Mouse (Mus musculus): ENCODE data around the gene Ric8b. TPM values are rescaled to one million over a fixed set of nuclear protein-coding genes. Genes with fewer than 3 reads are reported as not detected.

The Ric8b gene
- polyA plus RNA-seq, 1 experiment from 2014 or later: 31.0 TPM

- Histone ChIP-seq H3K9ac (no peak overlapping the region), H3K4me2 (no peak overlapping the region), H3K36me3 (replicated peaks) (peaks cover 31% of the 10 kb centered on the region), H3K9me3 (no peaks in the 10 kb centered on the region), H3K27ac (peak overlapping the region; percentile 59; the same call in 1 of the 2 replicates), H3K27me3 (no peaks in the 10 kb centered on the region), H3K4me3 (replicated peaks) (no peak overlapping the region), H3K4me1 (peaks cover 32% of the 10 kb centered on the region)
- 32% methylated on average over 12 of the region's 12 CpGs for WGBS
- ATAC-seq (ENCODE audit: low FRiP score): no peak
Observed at GRCm38 (mm10) chr10:84968852-84969704, 51.7 kb downstream of the Ric8b start.

- H3K27ac ChIP-seq: no peak overlapping the region
- no peak overlapping the region for H3K4me2 ChIP-seq
- no peak for ATAC-seq (ENCODE audit: low FRiP score)
- 93% methylated on average over 4 of the region's 4 CpGs for WGBS
- H3K9me3 ChIP-seq: no peaks in the 10 kb centered on the region
- peaks cover 44% of the 10 kb centered on the region for H3K36me3 ChIP-seq (replicated peaks)
- H3K4me1 ChIP-seq: peaks cover 8% of the 10 kb centered on the region
- no peak overlapping the region for H3K4me3 ChIP-seq (replicated peaks)
- H3K9ac ChIP-seq: no peak overlapping the region
- no peaks in the 10 kb centered on the region for H3K27me3 ChIP-seq
Observed at GRCm38 (mm10) chr10:84975264-84975663, 57.8 kb downstream of the Ric8b start.

DNA sequence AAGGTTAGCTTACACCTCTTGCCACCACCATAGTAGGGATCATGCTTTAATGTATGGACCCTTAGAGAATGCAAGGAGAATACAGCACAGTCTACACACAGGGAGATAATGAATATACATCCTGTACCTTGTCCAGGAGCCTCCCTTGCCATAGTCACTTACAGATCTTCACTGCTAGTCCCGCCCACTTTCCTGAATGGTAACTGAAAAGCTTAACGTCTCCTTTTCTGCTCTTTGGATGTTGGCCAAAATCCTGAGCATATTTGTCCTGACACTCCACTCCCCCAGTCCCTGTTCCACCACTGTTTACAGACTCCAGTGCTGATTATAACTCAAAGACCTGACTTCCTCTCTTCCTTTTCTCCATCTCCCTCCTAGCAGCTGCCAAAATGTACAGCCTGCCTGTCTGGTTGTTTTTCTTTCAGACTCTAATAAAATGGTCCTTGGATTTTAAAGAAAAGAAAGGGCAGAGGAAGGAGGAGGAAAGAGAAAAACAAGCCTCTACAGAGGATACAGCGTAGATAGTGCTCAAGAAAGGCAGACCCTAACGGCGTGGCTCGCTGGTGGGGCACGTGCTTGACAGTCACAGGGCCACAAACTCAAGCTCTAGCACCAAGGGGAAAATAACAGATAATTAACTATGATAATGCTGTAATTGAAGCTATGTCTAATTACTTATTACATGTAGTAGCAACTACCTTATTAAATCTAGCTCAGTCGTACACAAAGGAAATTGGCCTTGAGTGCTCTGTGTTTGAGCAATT lies 59.4 kb downstream of the Ric8b start:
- H3K4me1 ChIP-seq: peaks cover 8% of the 10 kb centered on the region
- 65% methylated on average over 8 of the region's 8 CpGs for WGBS
- no peak for ATAC-seq (ENCODE audit: low FRiP score)
- H3K9me3 ChIP-seq: no peaks in the 10 kb centered on the region
- 0 out of 2 replicates have a peak overlapping the region, but pooled peaks have one; percentile 46 for H3K27ac ChIP-seq
- H3K9ac ChIP-seq: no peak overlapping the region
- H3K27me3 ChIP-seq: no peaks in the 10 kb centered on the region
- peaks cover 40% of the 10 kb centered on the region for H3K36me3 ChIP-seq (replicated peaks)
- H3K4me2 ChIP-seq: no peak overlapping the region
- H3K4me3 ChIP-seq (replicated peaks): no peak overlapping the region

GRCm38 (mm10) chr10:84980291-84980690 lies 62.9 kb downstream of the Ric8b start:
- no peak for ATAC-seq (ENCODE audit: low FRiP score)
- peaks cover 8% of the 10 kb centered on the region for H3K4me1 ChIP-seq
- H3K27me3 ChIP-seq: no peaks in the 10 kb centered on the region
- H3K4me3 ChIP-seq (replicated peaks): no peak overlapping the region
- H3K36me3 ChIP-seq (replicated peaks): peaks cover 44% of the 10 kb centered on the region
- no peaks in the 10 kb centered on the region for H3K9me3 ChIP-seq
- 92% methylated on average over 5 of the region's 5 CpGs for WGBS
- H3K27ac ChIP-seq: no peak overlapping the region
- no peak overlapping the region for H3K9ac ChIP-seq
- no peak overlapping the region for H3K4me2 ChIP-seq

- H3K4me3 ChIP-seq (replicated peaks): no peak overlapping the region
- 91% methylated on average over 2 of the region's 2 CpGs for WGBS
- no peak for ATAC-seq (ENCODE audit: low FRiP score)
- no peaks in the 10 kb centered on the region for H3K9me3 ChIP-seq
- H3K27ac ChIP-seq: no peak overlapping the region
- H3K4me1 ChIP-seq: peaks cover 4% of the 10 kb centered on the region
- no peaks in the 10 kb centered on the region for H3K27me3 ChIP-seq
- peaks cover 45% of the 10 kb centered on the region for H3K36me3 ChIP-seq (replicated peaks)
- no peak overlapping the region for H3K4me2 ChIP-seq
- H3K9ac ChIP-seq: no peak overlapping the region
Observed at GRCm38 (mm10) chr10:84981441-84981840, 64.0 kb downstream of the Ric8b start.

GRCm38 (mm10) chr10:84982675-84983074 lies 65.3 kb downstream of the Ric8b start:
- Histone ChIP-seq H3K4me2 (no peak overlapping the region), H3K9me3 (no peaks in the 10 kb centered on the region), H3K27ac (no peak overlapping the region), H3K9ac (no peak overlapping the region), H3K36me3 (replicated peaks) (peaks cover 50% of the 10 kb centered on the region), H3K4me3 (replicated peaks) (no peak overlapping the region), H3K4me1 (no peaks in the 10 kb centered on the region), H3K27me3 (no peaks in the 10 kb centered on the region)
- WGBS: 92% methylated on average over 7 of the region's 7 CpGs
- ATAC-seq (ENCODE audit: low FRiP score): no peak

DNA sequence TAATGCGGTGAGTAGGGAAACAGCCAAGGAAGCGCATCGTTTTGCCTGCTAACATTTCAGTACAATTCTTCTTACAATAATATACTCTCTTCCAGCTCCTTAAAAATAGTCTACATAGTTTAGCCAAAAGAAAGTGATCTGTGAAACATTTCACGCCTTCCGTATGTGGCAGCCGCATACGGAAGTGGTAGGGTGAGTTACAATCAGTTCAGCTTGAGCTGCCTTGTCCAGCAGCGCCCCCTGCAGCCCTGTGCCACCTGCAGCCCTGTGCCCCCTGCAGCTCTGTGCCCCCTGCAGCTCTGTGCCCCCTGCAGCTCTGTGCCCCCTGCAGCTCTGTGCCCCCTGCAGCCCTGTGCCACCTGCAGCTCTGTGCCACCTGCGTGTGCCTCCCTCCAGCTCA lies 68.5 kb downstream of the Ric8b start:
- ATAC-seq (ENCODE audit: low FRiP score): no peak
- Histone ChIP-seq H3K9me3 (no peaks in the 10 kb centered on the region), H3K4me1 (no peaks in the 10 kb centered on the region), H3K9ac (no peak overlapping the region), H3K4me3 (replicated peaks) (no peak overlapping the region), H3K4me2 (no peak overlapping the region), H3K27me3 (no peaks in the 10 kb centered on the region), H3K36me3 (replicated peaks) (peaks cover 39% of the 10 kb centered on the region), H3K27ac (no peak overlapping the region)
- 71% methylated on average over 9 of the region's 9 CpGs for WGBS

- no peak overlapping the region for H3K9ac ChIP-seq
- no peak for ATAC-seq (ENCODE audit: low FRiP score)
- H3K36me3 ChIP-seq (replicated peaks): peaks cover 36% of the 10 kb centered on the region
- no peaks in the 10 kb centered on the region for H3K9me3 ChIP-seq
- no peak overlapping the region for H3K27ac ChIP-seq
- H3K4me3 ChIP-seq (replicated peaks): no peak overlapping the region
- WGBS: 75% methylated on average over 4 of the region's 4 CpGs
- no peak overlapping the region for H3K4me2 ChIP-seq
- no peaks in the 10 kb centered on the region for H3K27me3 ChIP-seq
- H3K4me1 ChIP-seq: no peaks in the 10 kb centered on the region
Observed at GRCm38 (mm10) chr10:84987666-84988065, 70.2 kb downstream of the Ric8b start.

DNA sequence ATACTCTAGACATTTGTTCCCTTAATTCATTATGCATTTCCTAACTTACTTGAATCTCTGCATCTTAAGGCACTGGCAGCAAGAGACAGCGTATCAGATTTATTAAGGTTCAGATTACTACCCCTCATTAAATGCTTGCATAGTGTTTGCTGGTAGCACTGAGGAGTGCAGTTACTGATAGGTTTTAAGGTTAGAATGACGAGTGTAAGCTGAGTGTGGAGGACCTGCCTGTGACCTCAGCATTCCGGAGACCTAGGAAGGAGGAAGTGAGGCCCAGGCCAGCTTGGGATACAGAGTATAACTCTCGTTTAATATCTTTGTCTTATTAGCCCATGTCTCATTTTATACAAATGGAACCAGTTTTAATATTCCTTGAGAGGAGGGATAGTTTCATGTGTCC lies 71.2 kb downstream of the Ric8b start:
- no peak overlapping the region for H3K4me3 ChIP-seq (replicated peaks)
- no peak for ATAC-seq (ENCODE audit: low FRiP score)
- H3K4me1 ChIP-seq: no peaks in the 10 kb centered on the region
- H3K27ac ChIP-seq: no peak overlapping the region
- H3K4me2 ChIP-seq: no peak overlapping the region
- no peaks in the 10 kb centered on the region for H3K27me3 ChIP-seq
- no peaks in the 10 kb centered on the region for H3K9me3 ChIP-seq
- H3K9ac ChIP-seq: no peak overlapping the region
- H3K36me3 ChIP-seq (replicated peaks): peaks cover 27% of the 10 kb centered on the region
- WGBS: 80% methylated on average over 4 of the region's 4 CpGs

GRCm38 (mm10) chr10:84994346-84994745 lies 76.9 kb downstream of the Ric8b start:
- Histone ChIP-seq H3K27ac (no peak overlapping the region), H3K9me3 (no peaks in the 10 kb centered on the region), H3K27me3 (no peaks in the 10 kb centered on the region), H3K4me3 (replicated peaks) (no peak overlapping the region), H3K36me3 (replicated peaks) (peaks cover 24% of the 10 kb centered on the region), H3K4me1 (peaks cover 16% of the 10 kb centered on the region; the same call in 1 of the 2 replicates), H3K4me2 (no peak overlapping the region), H3K9ac (no peak overlapping the region)
- no peak for ATAC-seq (ENCODE audit: low FRiP score)
- 68% methylated on average over 4 of the region's 4 CpGs for WGBS

GRCm38 (mm10) chr10:84994971-84995370 lies 77.6 kb downstream of the Ric8b start:
- Histone ChIP-seq H3K4me3 (replicated peaks) (no peak overlapping the region), H3K27ac (no peak overlapping the region), H3K9me3 (no peaks in the 10 kb centered on the region), H3K36me3 (replicated peaks) (peaks cover 23% of the 10 kb centered on the region), H3K27me3 (no peaks in the 10 kb centered on the region), H3K9ac (no peak overlapping the region), H3K4me1 (peaks cover 16% of the 10 kb centered on the region; the same call in 1 of the 2 replicates), H3K4me2 (no peak overlapping the region)
- ATAC-seq (ENCODE audit: low FRiP score): no peak
- WGBS: 89% methylated on average over 3 of the region's 3 CpGs

GRCm38 (mm10) chr10:84996366-84996765 lies 79.0 kb downstream of the Ric8b start:
- no peaks in the 10 kb centered on the region for H3K27me3 ChIP-seq
- no peaks in the 10 kb centered on the region for H3K9me3 ChIP-seq
- no peak for ATAC-seq (ENCODE audit: low FRiP score)
- H3K27ac ChIP-seq: no peak overlapping the region
- H3K4me3 ChIP-seq (replicated peaks): no peak overlapping the region
- H3K36me3 ChIP-seq (replicated peaks): peaks cover 20% of the 10 kb centered on the region
- H3K4me2 ChIP-seq: no peak overlapping the region
- no peak overlapping the region for H3K9ac ChIP-seq
- 90% methylated on average over 6 of the region's 6 CpGs for WGBS
- H3K4me1 ChIP-seq: peaks cover 16% of the 10 kb centered on the region; the same call in 1 of the 2 replicates
